Mouse (Mus musculus): ENCODE data around the gene Ddx5.
"Not testable (repeated sequence)": the region's sequence is repeated elsewhere in the genome, so short reads cannot be mapped to it uniquely, and the experiment has no call there.

The Ddx5 gene

DNA sequence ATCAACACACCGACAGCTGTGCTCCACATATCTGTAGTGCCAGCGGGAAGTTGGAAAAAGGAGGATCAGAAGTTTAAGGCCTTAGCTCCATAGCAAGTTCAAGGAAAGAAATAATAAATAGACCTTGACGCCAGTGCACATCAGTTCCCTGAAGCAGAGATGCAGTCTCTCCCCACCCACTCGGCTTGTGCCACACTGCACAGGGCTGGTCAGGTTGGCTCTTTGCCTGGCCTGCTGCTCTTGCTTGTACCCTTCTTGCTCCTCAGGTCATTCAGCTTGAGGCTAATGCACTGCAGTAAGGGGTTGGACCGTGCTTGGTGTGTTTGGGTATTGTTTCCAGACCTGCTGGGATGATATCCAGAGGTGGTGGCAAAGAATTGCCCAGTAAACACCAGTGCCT lies 28.5 kb downstream of the Ddx5 start:
- DNase-seq (ENCODE audit: low read depth) = no peak

DNA sequence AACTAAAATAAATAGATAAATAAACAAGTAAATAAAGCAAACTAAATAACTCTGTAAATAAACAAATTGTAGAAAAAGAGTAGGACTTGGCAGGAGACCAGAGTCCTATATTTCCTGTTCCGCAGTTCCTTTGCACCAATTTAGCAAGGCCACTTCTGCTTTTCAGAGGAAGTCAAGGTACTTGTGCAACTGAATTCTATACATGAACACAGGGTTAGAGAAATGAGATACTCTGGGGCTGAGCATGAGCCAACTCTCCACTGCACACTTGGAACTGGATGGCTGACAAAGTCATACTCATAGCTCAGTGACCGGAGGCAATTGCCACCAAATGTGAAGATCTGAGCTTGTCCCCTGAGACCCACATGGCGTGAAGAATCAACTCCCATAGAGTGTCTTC lies 30.0 kb downstream of the Ddx5 start:
- DNase-seq (ENCODE audit: low read depth) = no peak

DNA sequence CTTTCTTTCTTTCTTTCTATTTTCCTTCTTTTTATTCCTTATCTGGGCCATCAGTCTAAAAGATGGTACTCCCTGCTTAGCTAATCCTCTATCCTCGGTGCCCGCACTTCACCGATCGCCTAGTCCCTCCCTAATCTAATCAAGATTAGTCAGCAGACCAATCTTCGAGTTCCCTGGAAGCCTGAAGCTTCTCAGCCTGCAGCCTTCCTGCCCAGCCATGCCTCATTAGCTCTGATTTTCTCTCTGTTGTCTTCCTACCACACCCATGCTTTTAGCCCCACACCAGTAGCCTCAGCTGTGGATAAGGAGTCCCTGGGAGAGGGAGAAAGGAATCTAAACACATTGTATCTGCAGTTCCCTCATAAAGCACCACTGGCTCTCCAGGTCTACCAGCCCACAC lies 33.4 kb downstream of the Ddx5 start:
- DNase-seq (ENCODE audit: low read depth) = no peak

DNA sequence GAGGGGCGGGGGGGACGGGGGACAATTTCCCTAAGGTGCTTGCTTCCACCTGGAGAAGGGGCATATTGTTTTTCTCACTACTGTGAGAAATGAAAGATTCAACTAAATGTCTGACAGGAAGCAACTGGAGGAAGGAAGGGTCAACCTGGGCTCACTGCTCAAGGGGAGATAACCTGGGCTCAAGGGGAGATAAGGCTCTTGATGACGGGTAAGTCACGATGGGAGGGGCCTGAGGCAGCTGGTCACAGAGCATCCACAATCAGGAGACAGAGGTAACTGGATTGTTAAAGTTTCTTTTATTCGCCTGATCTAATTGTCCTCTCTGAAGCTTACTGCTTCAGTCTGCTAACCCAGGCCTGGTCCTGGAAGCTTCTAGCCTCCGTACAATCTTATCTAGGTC lies 35.7 kb downstream of the Ddx5 start:
- no peak for DNase-seq (ENCODE audit: low read depth)

DNA sequence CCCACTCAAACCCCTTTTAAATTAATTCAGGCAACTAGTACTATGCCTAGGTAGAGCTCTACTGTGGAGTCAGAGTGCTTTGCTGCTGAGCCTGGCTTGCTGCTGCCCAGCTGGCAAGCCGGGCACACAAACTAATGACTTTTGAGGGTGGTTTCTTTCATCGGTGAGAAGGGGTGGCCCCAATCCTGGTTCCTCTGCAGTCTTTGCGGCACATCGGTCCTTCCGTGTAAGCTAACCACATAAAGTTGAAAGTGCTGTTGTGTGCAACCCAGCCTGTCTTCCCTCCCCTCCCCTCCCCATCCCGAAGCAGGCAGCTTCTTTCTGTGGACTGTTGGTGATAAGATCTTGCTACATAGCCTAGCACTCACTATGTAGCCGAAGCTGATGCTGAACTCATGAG lies 36.9 kb downstream of the Ddx5 start:
- DNase-seq (ENCODE audit: low read depth) = no peak

DNA sequence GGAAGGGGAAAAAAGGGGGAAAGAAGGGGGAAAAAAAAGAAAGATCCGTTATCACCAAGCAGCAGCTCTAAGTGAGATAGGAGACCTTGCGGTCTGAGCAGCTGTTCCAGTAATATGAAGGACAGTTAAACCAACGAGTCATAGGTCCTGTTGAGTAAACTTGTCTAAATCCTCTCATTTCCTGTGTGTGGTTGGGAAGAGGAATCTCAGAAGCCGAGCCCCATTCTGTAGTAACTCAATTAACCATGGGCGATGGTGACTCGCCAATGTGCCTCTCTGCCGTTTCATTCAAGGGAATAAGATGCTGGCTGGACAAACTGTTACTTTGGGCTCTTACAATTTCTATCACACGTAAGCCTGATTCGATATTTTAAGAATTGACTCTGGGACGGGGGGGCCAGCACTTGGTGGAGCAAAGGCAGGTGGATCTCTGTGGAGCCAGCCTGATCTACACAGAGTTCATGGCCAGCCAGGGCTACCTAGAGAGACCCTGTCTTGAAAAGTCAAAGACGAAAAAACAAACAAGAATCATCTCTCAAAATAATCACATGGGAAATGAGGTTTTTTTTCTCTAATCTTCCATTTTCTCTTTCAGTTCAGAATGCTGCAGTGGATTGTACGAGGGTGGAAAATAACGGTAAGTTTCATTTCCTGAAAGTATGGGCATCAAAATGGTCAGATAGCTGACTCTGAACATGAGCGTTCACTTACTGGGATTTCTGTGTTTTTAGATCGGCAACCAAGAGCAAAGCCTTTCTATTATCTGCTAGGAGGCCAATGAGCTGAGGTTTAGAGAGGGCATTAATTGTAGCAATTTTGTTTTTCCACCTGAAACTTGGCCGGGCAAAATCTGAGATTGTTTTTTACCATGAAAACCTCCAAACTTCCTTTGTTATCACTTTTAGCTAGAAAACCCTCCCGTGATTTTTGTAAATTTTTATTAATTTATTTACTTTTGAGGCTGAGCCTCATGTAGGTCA lies 37.7 kb downstream of the Ddx5 start, which contains the start of gene Milr1:
Gene Milr1 (plus strand): TSS at position 188 of the 980 bp plus-strand sequence.
- DNase-seq (ENCODE audit: low read depth) = peak; percentile 52

DNA sequence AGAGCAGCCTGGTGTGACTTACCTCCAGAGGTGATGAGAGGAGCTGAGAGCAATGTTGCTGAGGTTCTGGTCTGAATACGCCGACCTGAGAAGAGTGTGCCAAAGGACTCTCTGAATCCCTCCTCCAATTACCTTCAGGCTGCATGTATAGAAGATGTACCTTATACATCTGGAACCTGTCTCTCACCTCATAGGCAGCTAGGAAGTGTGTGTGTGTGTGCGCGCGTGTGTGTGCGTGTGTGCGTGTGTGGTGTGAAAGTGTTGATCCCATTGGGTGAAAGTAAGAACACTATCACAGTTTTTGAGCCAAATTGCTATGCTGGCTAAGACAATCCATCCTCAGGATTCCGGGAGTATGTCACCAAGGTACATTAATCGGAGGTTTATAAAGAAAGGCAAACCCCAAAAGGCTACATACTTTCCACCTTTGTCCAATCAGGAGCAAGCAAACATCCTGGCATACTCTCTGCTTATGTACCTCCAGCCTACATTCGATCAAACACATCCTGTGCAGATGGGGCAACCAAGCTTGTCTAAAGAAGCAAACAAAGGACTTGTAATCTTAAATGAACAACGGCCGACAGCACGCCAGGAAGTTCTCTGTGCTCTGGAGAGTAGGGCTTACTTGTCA lies 38.7 kb downstream of the Ddx5 start, which contains the start of gene Pecam1:
Gene Pecam1 (minus strand): TSS at position 508 of the 631 bp plus-strand sequence.
- no peak for DNase-seq (ENCODE audit: low read depth)

DNA sequence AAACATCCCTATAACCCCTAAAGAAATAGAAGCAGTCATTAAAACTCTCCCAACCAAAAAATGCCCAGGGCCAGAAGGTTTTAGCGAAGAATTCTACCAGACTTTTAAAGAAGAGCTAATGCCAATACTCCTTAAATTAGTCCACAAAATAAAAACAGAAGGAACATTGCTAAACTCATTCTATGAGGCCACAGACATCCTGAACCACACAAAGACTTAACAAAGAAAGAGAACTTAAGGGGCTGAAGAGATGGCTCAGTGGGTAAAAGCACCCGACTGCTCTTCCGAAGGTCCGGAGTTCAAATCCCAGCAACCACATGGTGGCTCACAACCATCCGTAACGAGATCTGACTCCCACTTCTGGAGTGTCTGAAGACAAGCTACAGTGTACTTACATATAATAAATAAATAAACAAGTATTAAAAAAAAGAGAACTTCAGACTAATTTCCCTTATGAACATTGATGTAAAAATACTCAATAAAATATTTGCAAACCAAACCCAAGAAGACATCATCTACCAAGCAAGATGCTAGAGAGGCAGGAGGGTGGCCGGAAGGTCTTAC lies 39.3 kb downstream of the Ddx5 start:
- not testable (repeated sequence) for DNase-seq (ENCODE audit: low read depth)

DNA sequence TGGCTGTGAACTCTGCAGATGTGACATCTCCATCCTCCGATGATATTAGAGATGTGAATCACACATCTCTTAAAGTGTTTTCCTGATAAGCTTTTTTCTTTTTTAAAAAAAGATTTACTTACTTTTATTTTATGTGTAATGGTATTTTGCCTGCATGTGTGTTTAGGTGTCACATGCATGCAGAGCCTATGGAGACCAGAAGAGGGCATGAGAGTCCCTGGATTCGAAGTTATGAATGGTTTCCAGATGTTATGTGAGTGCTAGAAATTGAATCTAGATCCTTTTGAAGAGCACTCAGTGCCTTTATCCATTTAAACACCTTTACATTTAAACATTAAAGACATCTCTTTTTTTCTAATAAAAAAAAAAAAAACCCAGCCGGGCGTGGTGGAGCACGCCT lies 44.0 kb downstream of the Ddx5 start:
- peak; percentile 34 for DNase-seq (ENCODE audit: low read depth)

DNA sequence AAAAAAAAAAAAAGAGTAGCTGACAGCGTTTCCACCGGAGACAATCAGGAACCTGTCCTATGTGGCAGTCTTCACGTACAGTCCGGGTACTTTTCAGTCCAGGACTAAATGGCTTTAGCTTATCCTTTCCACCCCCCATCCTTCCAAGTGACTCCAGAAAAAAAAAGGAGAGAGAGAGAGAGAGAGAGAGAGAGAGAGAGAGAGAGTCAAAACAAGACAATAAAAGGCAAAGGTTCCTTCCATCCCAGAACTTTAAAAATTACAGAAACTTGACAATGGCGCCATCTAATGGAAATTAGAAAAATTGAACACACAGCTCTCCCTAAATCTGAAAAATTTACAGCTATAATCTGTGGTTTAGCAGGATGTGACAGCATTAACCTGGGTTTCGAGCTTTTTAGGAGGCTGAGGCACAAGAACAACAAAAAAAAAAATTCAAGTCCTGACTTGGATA lies 46.6 kb downstream of the Ddx5 start:
- peak; percentile 73 for DNase-seq (ENCODE audit: low read depth)

DNA sequence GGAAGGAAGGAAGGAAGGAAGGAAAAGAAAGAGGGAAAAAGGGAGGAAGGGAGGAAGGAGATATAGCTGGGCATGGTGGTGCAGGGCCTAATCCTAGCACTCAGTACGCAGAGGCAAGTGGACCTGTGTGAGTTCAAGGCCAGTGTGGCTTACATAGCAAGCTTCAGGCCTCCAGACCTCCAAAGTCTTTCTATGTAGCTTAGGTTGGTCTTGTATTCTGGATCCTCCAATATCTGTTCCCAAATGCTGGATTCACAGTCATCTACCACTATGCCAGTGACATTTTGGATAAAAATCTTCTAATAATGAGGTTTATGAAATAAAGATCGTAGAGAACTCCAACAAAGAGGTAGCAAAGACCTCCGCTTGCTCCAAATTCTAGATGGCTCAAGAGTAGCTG lies 47.2 kb downstream of the Ddx5 start:
- no peak for DNase-seq (ENCODE audit: low read depth)

DNA sequence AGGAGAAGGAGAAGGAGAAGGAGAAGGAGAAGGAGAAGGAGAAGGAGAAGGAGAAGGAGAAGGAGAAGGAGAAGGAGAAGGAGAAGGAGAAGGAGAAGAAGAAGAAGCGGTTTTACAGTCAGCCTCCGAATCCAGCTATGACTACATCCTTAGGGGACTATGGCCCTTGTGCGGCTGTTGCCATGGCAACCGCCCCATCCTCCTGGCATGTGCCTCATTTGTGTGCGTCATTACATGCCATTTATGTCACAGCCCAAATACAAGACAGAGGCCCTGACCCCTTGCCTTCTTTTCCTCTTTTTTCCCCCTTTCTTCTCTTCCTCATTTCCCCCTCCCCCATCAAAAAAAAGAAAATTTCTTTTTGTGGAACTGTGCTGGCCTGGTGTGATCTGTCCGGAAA lies 47.8 kb downstream of the Ddx5 start:
- DNase-seq (ENCODE audit: low read depth) = peak; percentile 47

DNA sequence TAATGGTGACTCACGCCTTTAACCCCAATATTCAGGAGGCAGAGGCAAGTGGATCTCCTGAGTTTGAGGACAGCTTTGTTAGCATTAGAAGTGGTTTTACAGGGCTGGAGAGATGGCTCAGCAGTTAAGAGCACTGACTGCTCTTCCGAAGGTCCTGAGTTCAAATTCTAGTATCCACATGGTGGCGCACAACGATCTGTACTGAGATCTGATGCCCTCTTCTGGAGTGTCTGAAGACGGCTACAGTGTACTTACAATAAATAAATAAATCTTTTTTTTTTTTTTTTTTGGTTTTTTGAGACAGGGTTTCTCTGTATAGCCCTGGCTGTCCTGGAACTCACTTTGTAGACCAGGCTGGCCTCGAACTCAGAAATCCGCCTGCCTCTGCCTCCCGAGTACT lies 48.3 kb downstream of the Ddx5 start:
- not testable (repeated sequence) for DNase-seq (ENCODE audit: low read depth)

DNA sequence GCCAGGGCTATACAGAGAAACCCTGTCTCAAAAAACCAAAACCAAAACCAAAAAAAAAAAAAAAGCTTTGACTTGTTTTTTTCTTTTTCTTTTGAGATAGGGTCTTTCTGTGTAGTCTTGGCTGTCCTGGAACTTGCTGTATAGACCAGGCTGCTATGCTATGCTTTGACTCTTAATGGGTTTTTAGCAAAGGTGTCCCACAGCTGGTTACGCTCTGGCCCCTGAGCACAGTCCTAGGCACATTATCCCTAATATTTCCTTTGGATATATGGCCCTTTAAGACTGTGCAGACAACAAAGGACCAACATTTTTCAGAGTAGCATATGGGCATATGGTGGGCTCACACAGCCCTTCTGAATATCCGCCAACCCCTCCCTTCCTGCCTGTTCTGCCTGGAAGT lies 49.9 kb downstream of the Ddx5 start:
- no peak for DNase-seq (ENCODE audit: low read depth)

DNA sequence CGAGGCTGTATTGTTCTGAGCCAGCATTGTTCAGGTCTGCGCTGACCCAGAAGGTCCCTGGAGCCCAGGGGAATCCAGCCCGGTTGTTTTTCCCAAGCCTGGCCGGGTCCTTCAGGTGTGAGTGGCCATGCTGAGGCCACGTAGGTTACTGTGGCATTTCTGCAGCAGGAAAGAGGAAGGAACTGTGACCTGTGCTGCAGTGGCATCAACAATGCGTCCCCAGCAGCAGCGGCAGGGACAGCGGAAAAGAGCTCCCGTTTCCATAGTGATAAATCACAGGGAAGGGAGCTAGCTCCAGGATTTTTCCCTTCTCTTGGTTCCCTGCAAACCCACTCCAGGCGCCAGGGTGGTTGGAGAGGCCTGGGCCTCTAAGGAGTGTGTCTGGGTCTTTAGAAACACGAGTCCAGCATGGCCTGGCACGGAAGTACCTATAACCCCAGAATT lies 51.8 kb downstream of the Ddx5 start:
- DNase-seq (ENCODE audit: low read depth) = no peak

DNA sequence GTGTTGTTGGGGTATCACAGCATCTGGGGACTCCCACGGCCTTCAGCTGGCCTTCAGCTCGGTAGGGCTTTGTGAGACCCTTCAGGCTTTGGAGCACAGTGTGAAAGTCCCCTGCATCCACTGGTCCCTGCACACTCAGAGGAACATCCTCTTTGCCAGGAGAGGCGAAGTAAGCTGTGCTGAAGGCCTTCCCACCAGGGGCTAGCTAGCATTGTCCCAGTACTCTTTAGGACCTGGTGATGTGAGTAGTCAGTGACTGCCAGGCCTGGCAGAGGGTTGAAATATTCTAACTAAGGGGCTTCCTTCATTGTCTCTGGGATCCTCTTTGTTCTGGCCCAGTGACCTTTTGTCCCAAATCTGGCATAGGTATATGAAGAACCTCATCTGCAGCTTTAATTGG lies 52.4 kb downstream of the Ddx5 start:
- no peak for DNase-seq (ENCODE audit: low read depth)

DNA sequence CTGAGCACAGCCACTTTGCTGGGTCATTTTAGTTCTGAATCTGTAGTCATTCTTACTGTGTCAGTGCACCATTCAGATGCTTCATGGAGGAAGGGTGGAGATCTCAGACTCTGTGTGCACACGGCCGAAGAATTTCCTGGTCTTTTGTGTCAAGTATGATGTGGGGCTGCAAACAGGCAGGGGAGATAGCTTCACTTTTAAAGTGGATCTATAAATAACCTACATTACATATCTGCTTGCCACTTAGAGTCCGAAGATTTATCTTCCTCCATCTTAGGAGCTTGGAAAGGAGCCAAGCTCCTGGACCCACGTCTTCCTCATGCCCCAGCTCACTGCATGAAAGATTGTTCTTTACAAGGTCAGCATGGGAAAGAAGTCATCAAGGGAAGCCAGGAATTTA lies 58.3 kb downstream of the Ddx5 start:
- no peak for DNase-seq (ENCODE audit: low read depth)
